In genomic region chr4:98058182-98058581, GRCm38 (mm10) we compare ENCODE assay signal across 15 mouse cellular contexts.
"Had no signal": no experiment of that assay in that cellular context is flagged by ENCODE, and none has a peak within 500 bp of the region (broad histone marks: within the 10 kb centered on the region; RNA-seq: fewer than 3 reads in every experiment).

No protein-coding gene starts in this region.

- H3K4me3 ChIP-seq: neural tube, embryonic 15.5 days; stomach, embryonic 15.5 days had no signal

- H3K36me3 ChIP-seq: neural tube, embryonic 15.5 days; stomach, embryonic 15.5 days had no signal

- H3K27ac ChIP-seq: neural tube, embryonic 15.5 days; stomach, embryonic 15.5 days; stomach, postnatal 0 days had no signal

- DNase-seq: retina, postnatal 1 day; right cerebral cortex, adult 18-20 months; right cerebral cortex, postnatal 14 days; right cerebral cortex, postnatal 25 days; right cerebral cortex, postnatal 4 days; spleen, adult 18-20 months; thymus, adult 18-20 months; thymus, adult 2 months; thymus, postnatal 14 days; thymus, postnatal 25 days; thymus, postnatal 36 days; thymus, postnatal 4 days had no signal

- H3K27me3 ChIP-seq: neural tube, embryonic 15.5 days; stomach, embryonic 15.5 days had no signal

- H3K9ac ChIP-seq: neural tube, embryonic 15.5 days; stomach, embryonic 15.5 days had no signal

- H3K4me1 ChIP-seq: neural tube, embryonic 15.5 days had no signal

- H3K9me3 ChIP-seq: neural tube, embryonic 15.5 days; stomach, embryonic 15.5 days had no signal

- H3K4me2 ChIP-seq: neural tube, embryonic 15.5 days; stomach, embryonic 15.5 days had no signal
